Mouse (Mus musculus): Measurements from ENCODE around the gene Deaf1. TPM values are rescaled to one million over a fixed set of nuclear protein-coding genes. Genes with fewer than 3 reads are reported as not detected.

The Deaf1 gene
- polyA plus RNA-seq, 1 experiment from 2014 or later: 74.2 TPM

DNA sequence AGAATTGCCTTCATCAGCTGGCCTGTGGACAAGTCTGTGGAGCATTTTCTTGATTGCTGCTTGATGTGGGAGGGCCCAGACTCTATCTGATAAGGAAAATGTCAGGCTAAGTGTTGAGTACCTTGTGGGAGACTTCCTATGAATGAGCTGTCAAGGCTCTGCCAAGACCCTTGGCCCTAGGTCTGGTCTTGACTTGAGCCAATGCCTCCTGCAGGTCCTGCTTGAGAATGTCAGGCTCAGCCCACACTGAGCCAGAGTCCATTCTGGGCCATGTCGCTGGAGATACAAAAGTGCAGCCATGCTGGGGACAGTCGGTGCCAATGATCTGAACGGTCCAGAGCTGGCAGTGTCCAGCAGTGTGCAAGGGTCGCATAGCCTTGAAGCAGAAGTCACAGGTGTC, 44.7 kb downstream of the Deaf1 start:
- DNase-seq: no peak
- H3K9me3 ChIP-seq (ENCODE audit: low read depth, low read length): no peaks in the 10 kb centered on the region
- WGBS: 86% methylated on average over 4 of the region's 4 CpGs
- TF ChIP-seq CTCF (IDR thresholded peaks at IDR 0.05; ENCODE audit: low read depth): no peak
- no peak overlapping the region for H3K9ac ChIP-seq
- H3K4me3 ChIP-seq (ENCODE audit: low read depth, low read length): no peak overlapping the region
- H3K27me3 ChIP-seq (ENCODE audit: insufficient read depth, low read length): 0 out of 2 replicates have a peak, but pooled peaks cover 6% of the 10 kb centered on the region
- H3K4me2 ChIP-seq: no peak overlapping the region
- ATAC-seq (ENCODE audit: insufficient read depth): no peak
- peaks cover 3% of the 10 kb centered on the region; the same call in 1 of the 2 replicates for H3K4me1 ChIP-seq (ENCODE audit: insufficient read depth)
- no peak overlapping the region for H3K27ac ChIP-seq (ENCODE audit: low read depth)
- H3K36me3 ChIP-seq (ENCODE audit: insufficient read depth): no peaks in the 10 kb centered on the region

DNA sequence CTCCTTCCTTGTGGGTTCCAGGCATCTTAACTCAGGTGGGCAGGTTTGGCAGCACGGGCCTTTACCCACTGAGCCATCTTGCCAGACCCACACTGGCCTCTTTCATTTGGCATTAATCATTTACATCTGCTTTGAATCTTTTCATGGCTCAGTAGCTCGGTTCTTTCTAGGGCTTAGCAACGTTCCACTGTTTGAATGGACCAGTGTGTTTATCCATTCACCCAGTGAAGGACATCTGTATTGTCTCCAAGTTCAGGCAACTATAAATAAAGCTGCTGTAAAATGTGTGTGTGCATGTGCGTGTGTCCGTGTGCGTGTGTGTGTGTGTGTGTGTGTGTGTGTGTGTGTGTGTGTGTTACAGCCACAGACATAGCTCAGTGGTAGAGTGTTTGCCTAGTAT, 46.0 kb downstream of the Deaf1 start:
- no peak for TF ChIP-seq CTCF (IDR thresholded peaks at IDR 0.05; ENCODE audit: low read depth)
- no peak for ATAC-seq (ENCODE audit: insufficient read depth)
- Histone ChIP-seq H3K9ac (no peak overlapping the region), H3K36me3 (ENCODE audit: insufficient read depth) (no peaks in the 10 kb centered on the region), H3K9me3 (ENCODE audit: low read depth, low read length) (no peaks in the 10 kb centered on the region), H3K4me1 (ENCODE audit: insufficient read depth) (peaks cover 3% of the 10 kb centered on the region; the same call in 1 of the 2 replicates), H3K27ac (ENCODE audit: low read depth) (no peak overlapping the region), H3K4me3 (ENCODE audit: low read depth, low read length) (no peak overlapping the region), H3K4me2 (no peak overlapping the region), H3K27me3 (ENCODE audit: insufficient read depth, low read length) (0 out of 2 replicates have a peak, but pooled peaks cover 6% of the 10 kb centered on the region)
- DNase-seq: no peak
- WGBS: 68% methylated on average over 6 of the region's 6 CpGs

DNA sequence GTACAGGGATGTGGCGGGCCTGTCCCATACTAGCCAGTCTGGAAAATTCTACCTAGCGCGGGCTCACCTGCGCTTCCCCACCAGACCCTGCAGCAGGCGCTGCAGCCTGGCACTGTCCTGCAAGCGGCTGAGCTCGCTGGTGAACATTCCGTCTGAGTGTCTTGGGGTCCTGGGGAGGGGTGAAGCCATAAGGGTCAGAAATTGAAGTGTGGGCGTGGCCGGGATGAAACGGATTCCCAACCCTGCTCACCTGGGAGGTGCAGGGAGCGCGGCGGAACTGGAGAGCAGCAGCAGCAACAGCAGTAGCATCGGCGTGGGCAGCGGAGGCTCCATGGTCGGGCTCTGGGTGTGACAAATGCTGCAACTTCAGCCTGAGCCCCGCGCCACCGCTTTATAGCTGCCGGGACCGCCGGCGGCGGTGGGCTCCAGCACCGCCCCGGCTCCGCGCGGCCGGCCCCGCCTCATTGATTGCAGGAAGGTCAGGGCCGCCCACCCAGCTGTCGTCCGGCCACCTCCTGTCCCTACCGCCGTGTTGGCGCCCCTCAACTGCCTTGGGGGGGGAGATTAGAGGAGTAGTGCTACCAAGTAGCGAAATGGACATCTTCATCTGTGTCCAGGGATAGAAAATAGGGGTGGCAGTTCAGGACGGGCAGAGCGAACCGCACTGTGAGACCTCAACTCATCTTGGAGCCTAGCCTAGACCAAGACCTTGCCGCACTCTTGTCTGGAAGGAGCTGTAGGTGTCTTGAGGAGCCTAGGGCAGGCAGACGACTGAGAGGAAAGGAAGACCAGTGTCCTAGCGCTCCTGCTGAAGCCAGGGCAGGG, 48.5 kb downstream of the Deaf1 start, which contains the start of gene Sct:
Gene Sct, minus strand, starts transcription at position 368 of the 825 bp plus-strand sequence.
- peak; percentile 65 for DNase-seq
- Histone ChIP-seq H3K27me3 (ENCODE audit: insufficient read depth, low read length) (0 out of 2 replicates have a peak, but pooled peaks cover 6% of the 10 kb centered on the region), H3K4me3 (ENCODE audit: low read depth, low read length) (peak within 1 kb of the TSS; percentile 44), H3K27ac (ENCODE audit: low read depth) (no peak within 1 kb of the TSS), H3K4me2 (peak within 1 kb of the TSS; percentile 97), H3K36me3 (ENCODE audit: insufficient read depth) (no peaks in the 10 kb centered on the region), H3K4me1 (ENCODE audit: insufficient read depth) (peaks cover 3% of the 10 kb centered on the region; the same call in 1 of the 2 replicates), H3K9me3 (ENCODE audit: low read depth, low read length) (no peaks in the 10 kb centered on the region), H3K9ac (peak within 1 kb of the TSS; percentile 49)
- TF ChIP-seq CTCF (IDR thresholded peaks at IDR 0.05; ENCODE audit: low read depth): peak; percentile 69
- WGBS: 2% methylated on average over 46 of the region's 46 CpGs
- ATAC-seq (ENCODE audit: insufficient read depth): peak; percentile 70

DNA sequence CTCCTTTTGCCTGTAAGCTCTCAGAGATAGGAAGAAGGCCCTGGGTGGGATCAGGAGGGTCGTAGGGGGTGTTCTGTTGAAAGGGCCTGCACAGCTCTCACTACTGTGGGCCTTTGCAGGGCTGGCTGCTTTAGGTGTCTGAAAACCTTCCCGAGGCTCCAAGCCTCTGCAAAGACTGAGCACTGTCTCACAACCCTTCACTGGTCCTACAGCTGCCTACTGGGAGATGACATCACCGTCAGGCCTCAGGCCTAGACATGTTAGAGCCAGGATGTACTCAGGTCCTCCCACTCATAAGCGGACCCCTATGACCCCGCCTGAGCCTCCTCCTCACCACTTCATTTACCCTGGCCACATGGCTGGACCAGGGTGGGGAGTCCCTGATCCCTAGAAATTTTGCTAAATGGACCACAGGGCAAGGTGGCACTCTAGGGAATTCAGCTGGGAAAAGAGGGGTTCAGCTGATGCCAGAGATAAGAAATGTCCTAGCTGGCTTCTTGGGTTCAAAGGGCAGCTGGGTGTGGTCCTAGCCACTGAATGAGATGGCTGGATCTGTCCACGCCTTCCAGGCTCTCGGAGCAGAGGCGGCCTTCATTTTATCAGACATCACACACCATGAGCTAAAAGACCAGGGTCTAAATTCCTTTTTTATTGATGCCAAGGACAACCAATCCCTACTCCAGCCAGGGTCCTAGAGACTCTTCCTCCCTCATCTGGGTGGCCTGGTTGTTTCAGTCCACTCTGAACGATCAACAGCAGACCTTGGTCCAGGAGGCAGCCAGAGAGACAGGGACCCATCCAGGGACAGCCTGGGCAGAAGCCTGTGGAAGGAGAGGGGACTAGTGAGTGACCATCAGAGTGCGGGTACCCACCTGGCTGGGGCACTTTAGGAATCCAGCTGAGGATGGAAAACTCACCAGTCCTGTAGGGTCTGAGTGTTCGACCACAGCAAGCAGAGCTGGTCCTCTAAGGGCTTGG, 49.5 kb downstream of the Deaf1 start:
- Histone ChIP-seq H3K4me1 (ENCODE audit: insufficient read depth) (peaks cover 3% of the 10 kb centered on the region; the same call in 1 of the 2 replicates), H3K27ac (ENCODE audit: low read depth) (no peak overlapping the region), H3K9me3 (ENCODE audit: low read depth, low read length) (no peaks in the 10 kb centered on the region), H3K4me2 (peak overlapping the region; percentile 97), H3K27me3 (ENCODE audit: insufficient read depth, low read length) (0 out of 2 replicates have a peak, but pooled peaks cover 6% of the 10 kb centered on the region), H3K36me3 (ENCODE audit: insufficient read depth) (no peaks in the 10 kb centered on the region), H3K9ac (no peak overlapping the region), H3K4me3 (ENCODE audit: low read depth, low read length) (0 out of 2 replicates have a peak overlapping the region, but pooled peaks have one; percentile 44)
- peak; percentile 15; the same call in 1 of the 2 replicates for ATAC-seq (ENCODE audit: insufficient read depth)
- no peak for DNase-seq
- no peak for TF ChIP-seq CTCF (IDR thresholded peaks at IDR 0.05; ENCODE audit: low read depth)
- 76% methylated on average over 11 of the region's 11 CpGs for WGBS

DNA sequence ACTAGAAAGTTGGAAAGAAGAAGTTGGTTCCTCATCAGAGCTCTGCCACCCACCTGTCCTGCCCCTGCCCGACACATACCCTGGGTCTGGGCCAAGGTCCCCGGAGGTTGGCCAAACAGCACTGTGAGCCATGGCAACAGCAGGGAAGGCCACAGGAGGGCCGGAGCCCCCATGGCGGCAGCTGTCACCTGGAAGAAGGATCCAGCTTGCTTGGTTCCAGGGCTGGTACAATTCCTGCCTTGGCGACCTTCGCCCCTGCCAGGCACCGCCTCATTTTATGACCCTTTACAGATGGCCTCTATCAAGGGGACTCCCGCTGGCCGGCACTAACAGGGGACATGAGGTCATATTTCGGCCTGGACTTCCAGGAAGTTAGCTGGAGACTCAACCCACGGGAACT, 50.9 kb downstream of the Deaf1 start, which contains the start of gene Cdhr5:
Gene Cdhr5, minus strand, starts transcription at position 241 of the 400 bp plus-strand sequence.
- H3K9me3 ChIP-seq (ENCODE audit: low read depth, low read length): no peaks in the 10 kb centered on the region
- no peak within 1 kb of the TSS for H3K27ac ChIP-seq (ENCODE audit: low read depth)
- no peak for TF ChIP-seq CTCF (IDR thresholded peaks at IDR 0.05; ENCODE audit: low read depth)
- no peak for DNase-seq
- 62% methylated on average over 11 of the region's 11 CpGs for WGBS
- ATAC-seq (ENCODE audit: insufficient read depth): no peak
- peaks cover 3% of the 10 kb centered on the region; the same call in 1 of the 2 replicates for H3K4me1 ChIP-seq (ENCODE audit: insufficient read depth)
- no peak within 1 kb of the TSS for H3K4me2 ChIP-seq
- no peak within 1 kb of the TSS for H3K4me3 ChIP-seq (ENCODE audit: low read depth, low read length)
- 0 out of 2 replicates have a peak, but pooled peaks cover 6% of the 10 kb centered on the region for H3K27me3 ChIP-seq (ENCODE audit: insufficient read depth, low read length)
- H3K9ac ChIP-seq: no peak within 1 kb of the TSS
- no peaks in the 10 kb centered on the region for H3K36me3 ChIP-seq (ENCODE audit: insufficient read depth)

DNA sequence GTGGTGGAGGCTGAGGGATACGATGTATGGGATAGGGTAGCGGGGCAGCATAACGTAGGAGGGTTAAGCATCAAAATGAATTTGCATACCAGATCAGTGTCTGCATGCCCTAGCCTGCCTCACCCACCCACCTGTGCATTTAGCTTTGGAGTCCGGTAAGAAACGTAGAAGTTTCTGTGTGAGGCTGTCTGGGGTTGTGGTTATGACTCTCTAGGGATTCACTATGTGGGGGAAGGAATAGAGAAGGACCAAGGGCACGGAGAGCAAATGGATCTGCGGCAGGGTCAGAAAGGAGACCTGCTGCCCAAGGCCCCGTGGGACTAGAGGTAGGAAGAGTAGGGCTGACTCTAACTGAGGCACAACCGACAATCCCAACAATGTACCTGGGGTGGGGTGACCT, 52.1 kb downstream of the Deaf1 start:
- 78% methylated on average over 9 of the region's 9 CpGs for WGBS
- peaks cover 3% of the 10 kb centered on the region; the same call in 1 of the 2 replicates for H3K4me1 ChIP-seq (ENCODE audit: insufficient read depth)
- H3K4me2 ChIP-seq: no peak overlapping the region
- H3K9me3 ChIP-seq (ENCODE audit: low read depth, low read length): no peaks in the 10 kb centered on the region
- no peak for DNase-seq
- no peak overlapping the region for H3K9ac ChIP-seq
- no peak overlapping the region for H3K4me3 ChIP-seq (ENCODE audit: low read depth, low read length)
- no peaks in the 10 kb centered on the region for H3K36me3 ChIP-seq (ENCODE audit: insufficient read depth)
- TF ChIP-seq CTCF (IDR thresholded peaks at IDR 0.05; ENCODE audit: low read depth): no peak
- no peak overlapping the region for H3K27ac ChIP-seq (ENCODE audit: low read depth)
- 0 out of 2 replicates have a peak, but pooled peaks cover 6% of the 10 kb centered on the region for H3K27me3 ChIP-seq (ENCODE audit: insufficient read depth, low read length)
- no peak for ATAC-seq (ENCODE audit: insufficient read depth)

All from lung, embryonic 14.5 days (tissue).